Mouse (Mus musculus): ENCODE data around the gene Sh3pxd2a.

Sh3pxd2a gene

DNA sequence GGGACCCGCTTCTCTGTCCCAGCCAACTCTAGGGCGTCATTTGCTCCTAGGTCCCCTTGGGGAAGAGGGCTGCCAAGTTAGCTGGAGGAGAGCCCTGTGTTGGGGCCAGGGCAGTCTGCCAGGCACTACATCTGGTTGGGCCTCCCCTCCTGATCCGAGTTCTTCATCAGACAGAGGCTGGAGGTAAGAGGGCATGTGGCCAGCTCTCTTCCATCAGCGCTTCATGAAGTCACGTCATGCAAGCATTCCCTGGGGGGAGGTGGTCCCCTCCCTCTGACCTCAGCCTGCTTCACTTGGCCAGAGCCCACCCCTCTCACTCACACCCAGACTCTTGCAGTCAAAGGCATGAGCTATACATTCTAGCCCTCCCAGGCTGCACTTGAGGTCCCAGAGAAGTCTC, 25.8 kb downstream of the Sh3pxd2a start:
- DNase-seq (ENCODE audit: low spot score) = no peak

DNA sequence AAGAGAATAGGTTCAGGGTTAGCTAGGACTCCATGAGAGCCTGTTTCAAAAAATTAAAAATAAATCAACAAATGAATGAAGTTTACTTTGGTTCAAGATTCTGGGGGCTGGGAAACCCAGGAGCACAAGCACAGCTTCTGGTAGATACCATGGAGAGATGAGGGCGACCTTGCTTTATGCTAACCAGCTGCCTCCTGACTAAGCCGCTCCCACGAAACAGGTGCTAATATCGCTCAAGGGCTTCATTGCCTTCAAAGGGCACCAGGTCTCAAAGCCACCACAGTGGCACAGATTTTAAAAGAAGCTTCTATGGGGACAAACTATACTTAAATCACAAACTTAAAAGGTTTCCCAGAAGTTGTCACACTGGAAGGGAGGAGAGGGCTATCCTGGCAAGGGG, 27.2 kb downstream of the Sh3pxd2a start:
- no peak for DNase-seq (ENCODE audit: low spot score)

DNA sequence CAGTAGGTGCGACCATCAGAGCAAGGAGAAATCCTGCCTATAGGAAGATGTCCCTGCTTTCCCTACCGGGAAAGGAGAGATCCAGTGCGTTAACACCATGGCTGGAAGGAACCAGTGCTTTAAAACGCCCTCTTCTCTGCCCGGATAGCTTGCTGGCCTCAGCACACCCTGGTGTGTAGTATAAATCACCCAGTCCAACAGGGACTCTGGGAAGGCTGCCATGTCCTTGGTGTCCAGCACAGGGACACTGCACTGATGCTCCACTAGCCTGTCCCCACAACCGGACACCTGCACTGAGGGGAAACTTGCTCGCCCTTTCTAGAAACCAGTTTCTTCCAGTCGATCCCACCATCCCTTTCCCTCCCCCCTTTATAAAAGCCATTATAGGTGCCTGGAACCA, 28.0 kb downstream of the Sh3pxd2a start:
- DNase-seq (ENCODE audit: low spot score) = no peak

DNA sequence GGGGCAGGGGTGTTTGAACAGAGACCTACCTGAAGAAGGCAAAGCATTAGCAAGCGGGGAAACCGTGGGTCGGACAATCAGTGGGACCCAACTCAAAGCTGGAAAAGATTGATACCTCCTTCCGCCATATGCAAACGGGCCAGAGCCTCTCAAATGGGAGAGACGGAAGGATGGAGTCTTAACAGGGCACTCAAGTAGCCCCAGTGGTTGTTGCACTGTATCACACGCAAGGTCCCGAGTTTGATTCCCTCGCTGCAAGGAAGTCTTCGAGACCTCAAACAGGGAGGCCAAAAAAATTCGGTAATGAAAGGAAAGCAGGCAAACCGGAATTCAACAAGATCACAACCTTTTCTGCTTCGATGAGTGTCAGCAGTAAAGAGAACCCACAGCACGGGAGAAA, 29.5 kb downstream of the Sh3pxd2a start:
- no peak for DNase-seq (ENCODE audit: low spot score)

DNA sequence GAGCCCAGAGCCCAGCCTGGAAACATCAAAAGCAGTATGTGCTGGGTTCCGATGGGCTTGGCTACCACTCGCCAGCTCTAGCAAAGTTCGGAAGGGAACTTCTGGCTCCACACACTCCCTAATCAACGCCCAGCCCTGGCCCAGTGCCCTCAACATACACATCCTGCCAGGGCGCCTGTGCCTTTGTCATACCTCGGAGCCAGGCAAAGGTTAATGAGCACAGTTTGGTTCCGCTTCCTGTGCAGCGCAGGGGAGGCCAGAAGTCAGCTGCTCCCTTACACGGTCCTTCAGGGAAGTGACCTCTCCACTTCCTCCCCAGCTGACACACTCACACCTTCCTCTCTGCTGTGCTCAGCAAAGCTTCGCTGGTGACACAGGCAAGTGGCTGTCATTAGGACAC, 31.9 kb downstream of the Sh3pxd2a start:
- peak; percentile 63 for DNase-seq (ENCODE audit: low spot score)

DNA sequence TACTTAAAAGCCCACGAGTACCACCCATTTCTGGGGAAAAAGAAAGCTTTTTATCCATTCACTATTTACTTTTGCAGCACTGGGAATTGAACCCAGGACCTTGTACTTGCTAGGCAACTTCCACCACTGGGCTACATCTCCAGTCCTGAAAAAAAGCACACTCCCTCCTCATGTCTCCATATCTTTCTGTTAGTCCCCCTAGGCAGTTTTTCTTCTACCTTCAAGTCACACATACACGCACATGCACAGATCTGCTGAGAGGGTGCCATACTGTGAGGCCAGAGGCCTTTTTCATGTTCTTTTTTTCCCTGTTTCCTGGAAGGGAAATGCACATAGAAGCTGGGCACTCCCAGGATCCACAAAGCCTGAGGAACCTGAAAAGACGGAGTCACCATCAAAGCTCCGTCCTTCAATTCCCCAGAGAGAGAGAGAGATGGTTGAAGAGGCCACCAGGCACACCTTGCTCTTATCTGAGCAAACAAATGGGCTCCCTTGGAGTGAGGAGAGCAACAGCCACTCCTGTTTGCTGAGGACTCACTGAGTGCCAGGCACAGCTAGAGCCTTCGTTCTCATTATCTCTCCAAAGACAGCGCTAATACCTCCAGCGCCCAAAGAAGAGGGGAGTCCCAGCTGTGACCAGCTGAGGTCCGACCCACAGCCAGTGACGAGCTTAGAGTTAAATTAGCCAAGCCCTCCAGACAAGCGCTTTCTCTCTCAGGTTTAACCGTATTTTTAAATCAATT, 32.8 kb downstream of the Sh3pxd2a start:
- no peak for DNase-seq (ENCODE audit: low spot score)

DNA sequence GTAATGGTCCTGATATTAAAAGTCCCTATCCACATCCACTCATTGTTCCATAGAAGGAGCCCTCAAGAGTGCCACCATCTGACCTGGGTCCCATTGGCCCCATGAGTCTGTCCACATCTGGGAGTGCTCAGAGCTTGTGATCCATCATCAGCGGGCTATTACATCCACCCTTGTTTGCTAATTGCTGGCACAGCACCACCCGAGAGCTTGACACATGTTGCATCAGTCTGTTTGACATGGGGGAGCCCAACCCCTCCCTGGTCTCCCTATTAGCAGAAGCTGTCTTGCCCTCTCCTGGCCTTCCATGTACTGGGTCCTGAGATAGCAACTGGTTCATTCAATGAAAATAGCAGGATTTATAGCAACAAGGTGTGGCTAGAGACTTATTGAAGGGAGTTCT, 34.0 kb downstream of the Sh3pxd2a start:
- DNase-seq (ENCODE audit: low spot score) = no peak

DNA sequence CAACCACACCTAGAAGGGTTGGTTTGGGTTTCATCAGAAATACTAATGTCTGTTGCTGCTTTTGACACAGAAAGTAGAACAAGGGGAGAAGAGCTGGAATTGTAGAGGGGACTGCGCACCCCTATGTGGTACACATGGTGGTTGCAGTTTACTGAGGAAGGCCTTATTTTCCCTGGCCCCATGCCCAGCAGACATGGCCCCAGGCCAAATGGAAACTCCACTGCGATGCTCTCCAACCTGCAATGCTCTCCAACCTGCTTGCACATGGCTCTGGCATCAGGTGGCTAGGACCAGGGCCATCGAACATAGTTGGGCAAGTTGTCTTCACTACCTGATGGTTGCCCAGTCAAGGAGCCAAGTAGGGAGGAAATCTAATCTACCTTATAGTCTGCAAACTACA, 35.0 kb downstream of the Sh3pxd2a start:
- DNase-seq (ENCODE audit: low spot score) = no peak

DNA sequence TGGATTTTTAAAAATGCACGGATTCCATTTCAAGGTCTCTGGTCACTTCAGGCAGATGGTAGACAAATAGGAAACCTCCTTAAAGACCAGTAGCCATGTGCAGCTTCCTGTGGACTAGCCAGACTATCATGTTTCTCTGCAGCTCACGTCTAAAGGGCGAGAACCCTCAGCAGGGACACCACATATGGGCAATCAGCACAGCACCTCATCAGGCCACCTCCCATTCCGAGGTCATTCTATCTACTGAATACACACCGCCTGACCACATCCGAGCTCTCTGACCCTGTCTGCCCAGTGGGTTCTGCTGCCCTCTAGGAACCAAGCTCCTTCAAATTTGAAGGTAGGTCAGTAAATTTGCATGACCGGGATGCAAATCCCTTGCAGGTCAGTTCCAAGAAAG, 35.4 kb downstream of the Sh3pxd2a start:
- peak; percentile 66 for DNase-seq (ENCODE audit: low spot score)

DNA sequence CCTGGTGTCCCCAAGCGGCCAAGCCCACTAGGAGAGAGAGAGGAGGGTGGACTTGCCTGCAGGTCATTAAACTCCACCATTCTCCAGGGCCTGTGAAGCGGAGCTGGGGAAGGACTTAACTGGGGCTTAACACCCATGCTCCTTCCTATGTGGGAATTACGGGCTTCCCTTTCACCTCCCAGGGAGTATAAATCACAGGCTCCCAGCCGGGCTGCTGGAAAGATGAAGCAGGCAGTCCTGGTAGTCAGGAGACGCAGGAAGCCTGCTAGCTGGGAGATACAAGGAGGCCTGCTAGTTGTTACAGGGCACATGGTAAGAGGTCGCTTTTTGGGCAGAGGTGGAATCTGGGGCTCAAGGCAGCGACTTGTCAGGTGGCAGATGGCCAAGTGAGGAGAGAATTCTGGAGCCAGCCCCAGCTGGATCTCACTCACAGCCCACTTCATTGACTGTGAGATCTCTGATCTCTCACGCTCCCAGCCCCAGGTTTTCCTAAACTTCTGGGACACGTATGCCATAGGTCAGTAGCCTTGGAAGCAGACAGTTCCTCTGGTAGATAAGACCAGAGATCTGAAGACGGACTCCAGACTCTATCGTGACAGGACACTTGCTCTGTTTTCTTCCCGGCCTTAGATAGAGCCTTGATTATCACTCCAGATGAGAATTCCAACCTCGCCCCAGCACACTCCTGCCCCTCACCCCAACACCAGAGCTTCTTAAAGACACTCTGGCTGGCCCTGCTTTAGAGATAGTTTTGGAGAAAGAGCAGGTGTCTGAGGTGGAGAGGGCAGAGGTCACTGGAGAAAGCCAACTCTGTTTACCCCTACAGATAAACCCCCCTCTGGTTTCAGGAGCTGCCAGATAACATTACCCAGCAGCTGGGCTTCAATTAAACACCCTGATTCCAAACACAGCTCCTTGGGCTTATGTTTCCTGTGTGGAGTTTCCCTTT, 36.1 kb downstream of the Sh3pxd2a start:
- peak; percentile 57 for DNase-seq (ENCODE audit: low spot score)

DNA sequence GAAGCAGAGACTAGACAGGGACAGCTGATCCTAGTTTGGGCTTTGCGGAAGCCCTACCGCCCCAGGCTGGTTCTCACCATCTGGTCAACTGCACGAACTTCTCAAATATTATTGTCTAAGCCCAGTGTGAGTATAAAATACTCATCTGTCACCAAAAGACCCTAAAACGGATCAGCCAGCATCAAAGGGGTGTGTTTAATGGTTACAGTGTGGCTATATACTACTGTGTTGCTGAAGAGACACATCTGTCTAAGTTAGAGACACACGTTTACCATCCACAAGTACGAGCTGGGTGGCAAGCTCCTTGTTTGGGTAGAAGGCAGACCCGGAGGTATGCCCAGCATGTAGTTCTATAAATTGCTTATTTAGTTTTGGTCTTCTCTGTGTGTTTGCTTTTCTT, 40.6 kb downstream of the Sh3pxd2a start:
- DNase-seq (ENCODE audit: low spot score) = no peak

DNA sequence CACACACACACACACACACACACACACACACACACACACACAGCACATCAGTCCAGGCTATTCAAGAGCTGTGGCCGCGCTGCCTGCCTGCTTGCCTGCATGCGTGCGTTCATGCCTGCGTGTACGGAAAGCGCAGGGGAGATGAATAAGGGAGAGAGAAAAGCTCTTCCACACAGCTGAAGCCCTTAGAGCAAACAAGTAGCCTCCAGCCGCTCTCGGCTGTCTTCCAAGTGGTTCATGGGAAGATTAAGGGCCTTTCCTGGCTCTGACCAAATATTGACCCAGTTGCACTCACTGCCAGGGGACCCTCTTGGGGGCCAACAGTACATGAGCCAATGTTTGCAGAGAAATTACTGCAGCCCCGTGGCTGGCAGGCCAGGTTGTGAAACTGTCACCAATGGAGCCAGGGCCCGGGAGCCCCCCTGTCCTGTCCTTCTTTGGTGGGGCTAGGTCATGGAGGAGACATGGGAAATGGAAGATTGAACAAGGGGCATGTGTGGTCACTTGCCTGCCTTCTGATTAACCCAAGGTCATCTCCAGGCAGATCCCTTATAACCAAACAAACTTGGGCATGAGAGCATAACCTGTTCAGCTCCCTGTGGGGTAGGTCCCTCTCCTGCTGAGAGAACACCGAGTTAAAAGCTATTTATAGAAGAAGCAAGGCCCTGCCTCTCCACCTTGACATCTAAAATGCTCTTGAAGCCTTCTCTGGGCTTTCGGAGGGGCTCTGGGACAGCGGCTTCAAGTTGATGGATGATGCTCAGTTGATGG, 42.9 kb downstream of the Sh3pxd2a start:
- no peak for DNase-seq (ENCODE audit: low spot score)

DNA sequence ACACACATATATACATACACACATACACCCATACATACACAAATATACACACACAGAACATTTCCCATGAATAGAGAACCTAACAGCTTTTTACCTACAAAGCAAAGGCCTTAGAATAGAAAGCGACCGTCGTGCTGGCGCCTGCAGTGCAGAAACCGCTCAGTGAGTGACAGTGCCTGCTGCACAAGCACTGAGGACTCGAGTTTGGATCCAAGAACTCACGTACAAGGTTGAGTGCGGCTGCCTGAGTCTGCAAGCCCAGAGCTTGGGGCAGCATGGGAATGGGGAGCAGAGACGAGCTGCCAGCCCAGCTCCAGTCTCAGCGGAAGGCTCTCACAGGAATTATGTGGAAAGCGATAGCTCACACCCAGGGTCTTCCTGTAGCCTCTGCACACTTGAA, 43.7 kb downstream of the Sh3pxd2a start:
- DNase-seq (ENCODE audit: low spot score) = no peak

DNA sequence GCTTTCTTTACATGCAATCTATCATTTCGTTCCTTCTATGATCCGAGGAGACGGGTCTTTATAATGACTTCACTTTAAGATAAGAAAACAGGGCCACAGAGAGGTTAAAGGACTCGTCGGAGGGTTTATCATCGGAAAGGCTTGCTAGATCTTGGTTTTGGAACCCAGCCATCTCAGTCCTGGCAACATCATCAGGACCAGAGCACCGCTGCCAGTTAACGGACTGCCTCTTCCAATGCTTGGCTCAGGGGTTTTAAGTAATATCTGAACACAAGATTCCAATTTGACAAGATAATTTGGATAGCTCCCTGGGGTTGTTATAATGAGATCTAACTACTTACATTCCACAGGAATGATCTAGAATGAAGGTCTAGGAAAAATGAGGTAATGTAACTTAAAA, 45.0 kb downstream of the Sh3pxd2a start:
- no peak for DNase-seq (ENCODE audit: low spot score)

DNA sequence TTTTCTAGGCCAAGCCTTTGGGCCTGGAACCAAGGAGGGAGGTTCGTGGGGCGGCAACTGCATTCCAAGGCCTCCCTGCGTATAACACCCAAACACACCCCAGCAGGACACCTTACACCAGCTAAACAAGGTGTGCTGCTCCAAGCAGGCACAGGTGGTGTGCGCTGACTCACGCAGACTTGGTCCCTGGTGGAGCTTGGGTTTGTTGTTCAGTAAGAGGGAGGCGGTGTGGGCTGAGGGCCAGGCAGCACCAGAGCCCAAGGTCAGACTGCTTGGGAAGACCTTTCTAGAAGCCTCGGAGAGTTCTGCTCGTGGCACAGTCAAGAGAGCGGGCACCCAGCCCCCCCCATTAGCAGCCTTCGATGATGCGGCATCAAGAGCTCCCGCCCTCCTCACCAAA, 48.0 kb downstream of the Sh3pxd2a start:
- DNase-seq (ENCODE audit: low spot score) = no peak

DNA sequence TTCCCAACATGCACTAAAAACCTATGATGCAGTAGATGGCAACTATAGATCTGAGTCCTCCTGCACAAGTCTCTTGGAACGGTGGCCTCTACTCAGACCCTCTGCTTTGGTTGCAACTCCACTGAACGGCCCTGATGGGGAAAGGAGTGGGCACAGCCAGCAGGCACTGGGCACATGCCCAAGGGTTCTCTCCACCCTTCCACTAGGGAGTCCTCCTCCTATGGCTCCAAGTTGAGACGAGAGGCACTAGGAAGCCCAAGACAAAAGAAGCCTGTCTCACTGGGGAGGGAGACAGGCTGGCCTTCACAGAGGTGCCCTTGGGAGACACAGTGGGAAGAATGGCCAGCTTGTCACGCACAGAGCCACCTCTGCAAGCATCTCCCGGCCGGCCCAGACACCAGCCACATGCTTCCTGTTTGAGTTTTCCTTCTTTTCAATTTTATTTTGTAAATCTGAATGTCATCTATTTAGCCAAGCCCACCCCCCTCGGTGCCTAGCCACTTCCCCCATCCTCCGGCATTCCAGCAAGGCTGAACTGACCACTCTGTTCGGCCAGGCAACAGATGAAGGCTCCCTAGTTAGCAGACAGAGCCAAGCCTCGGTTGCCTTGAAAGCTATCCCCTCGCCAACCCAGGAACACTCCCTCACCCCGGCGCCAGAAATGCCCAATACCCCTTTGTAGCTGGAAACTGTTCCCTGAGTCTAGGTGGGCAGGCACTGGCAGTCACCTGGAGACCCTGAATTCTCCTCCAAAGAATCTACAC, 49.9 kb downstream of the Sh3pxd2a start:
- no peak for DNase-seq (ENCODE audit: low spot score)

DNA sequence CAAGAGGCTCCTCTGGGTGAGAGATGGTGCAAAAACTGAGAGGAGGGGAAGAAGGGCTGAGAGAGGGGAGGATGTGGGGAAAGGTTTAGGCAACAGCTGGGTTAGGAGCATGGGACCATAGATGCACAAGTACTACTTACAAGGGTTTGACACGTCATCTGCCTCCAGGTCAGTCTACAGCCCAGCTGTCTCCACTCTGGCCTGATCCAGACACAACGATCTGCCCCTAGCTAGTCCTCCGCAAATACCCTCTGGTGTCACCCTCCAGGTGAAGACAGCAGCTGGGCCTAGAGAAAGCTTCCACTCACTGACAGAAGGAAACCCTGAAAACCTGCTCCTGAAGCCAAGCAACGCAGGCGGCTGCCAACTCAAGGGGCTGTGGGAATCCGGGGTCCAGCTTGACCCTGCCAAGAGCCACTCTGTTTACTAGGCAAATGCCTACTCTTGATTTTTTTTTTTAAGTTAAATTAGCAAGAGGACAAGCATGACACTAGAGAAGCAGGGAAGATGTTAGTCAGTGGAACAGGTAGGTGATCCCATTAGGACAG, 50.7 kb downstream of the Sh3pxd2a start:
- DNase-seq (ENCODE audit: low spot score) = no peak

DNA sequence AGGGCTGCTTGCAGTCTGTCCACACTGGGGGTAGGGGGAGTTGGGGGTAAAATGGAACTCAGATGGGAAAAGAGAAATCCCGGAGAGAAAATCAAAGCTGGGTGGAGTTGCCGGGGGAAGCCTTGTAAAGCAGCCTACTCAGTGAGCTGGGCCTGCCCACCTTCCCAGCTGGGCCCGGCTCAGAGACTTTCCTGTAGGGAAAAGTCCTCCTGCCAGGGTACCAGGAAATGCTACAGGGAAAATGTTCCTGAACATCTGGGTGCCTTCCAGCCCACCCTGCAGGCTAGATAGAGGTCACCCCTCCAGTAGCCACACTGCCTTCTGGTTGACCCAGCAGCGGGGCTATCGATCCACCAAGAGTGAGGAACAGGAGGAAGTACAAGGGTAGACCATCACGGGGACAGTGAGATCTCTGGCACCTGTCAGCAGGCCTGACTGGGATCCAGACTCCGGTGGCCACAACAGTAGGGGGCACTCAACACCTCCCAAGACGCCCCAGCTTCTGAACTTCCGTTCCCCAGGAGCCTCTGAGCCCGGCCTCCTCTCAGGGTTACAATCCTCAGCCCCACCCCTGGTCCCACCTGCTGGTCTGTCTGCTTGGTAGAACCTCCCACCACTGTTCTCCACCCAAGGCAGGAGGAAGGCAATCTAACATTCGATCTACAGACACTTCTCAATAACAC, 51.5 kb downstream of the Sh3pxd2a start:
- no peak for DNase-seq (ENCODE audit: low spot score)

DNA sequence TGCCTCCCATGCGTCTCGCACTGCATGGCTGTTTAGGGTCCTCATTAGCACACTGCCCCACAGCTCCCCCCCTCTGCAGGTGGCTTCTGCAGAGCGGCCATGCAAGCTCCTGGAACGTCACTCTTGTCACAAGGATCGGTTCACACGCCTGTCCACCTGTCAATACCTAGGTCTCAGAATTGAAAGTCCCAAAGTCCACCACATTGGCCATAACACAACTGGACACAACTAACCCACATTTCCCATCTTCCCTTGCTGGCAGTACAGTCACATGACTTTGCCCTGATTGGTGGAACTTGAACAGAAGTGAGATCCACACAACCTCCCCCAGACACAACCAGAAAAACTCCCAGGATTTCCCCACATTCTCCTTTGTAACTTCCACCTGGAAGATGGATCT, 53.9 kb downstream of the Sh3pxd2a start:
- DNase-seq (ENCODE audit: low spot score) = no peak

DNA sequence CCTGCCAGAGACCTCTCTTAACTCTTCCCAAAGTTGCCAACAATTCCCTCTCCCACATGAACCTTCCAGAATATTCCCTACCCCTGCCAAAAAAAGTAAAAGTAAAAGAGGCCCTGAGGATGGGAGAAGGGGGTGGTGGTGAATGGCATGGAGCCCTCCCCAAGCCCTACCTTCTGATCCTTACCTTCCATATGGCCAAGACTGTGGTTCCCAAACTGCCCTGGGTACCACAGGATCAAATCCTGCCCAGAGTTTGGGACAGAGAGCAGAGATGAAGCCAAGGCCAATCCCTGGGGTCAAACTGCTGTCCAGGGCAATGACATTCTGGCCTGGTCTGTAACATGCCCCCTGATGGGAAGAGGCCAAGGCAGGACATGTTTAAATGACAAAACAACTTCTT, 55.1 kb downstream of the Sh3pxd2a start:
- DNase-seq (ENCODE audit: low spot score) = no peak

DNA sequence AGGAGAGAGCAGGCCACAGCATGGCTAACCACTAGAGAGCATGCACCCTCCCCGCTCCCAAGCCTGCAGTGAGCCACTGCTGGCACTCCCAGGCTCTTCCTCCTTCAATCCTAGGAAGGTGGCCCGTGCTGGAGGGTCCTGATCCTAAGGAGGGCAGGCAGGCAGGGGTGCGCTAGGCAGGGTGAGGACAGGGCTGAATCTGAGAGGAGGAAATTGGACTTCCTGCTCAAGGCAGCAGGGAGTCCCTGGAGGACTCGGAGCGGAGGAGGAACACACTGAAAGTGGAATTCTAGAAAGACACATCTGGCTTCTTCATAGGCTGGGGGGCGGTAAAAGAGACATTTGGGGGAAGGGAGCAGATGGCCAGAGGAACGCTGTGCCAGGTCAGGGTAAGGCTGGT, 55.5 kb downstream of the Sh3pxd2a start:
- peak; percentile 47 for DNase-seq (ENCODE audit: low spot score)

Measured in embryo, embryonic 10 days (tissue).